ENCODE assay signal across 8 mouse cellular contexts in genomic region chr13:73467034-73467420, GRCm38 (mm10). TPM values are rescaled to one million over a fixed set of nuclear protein-coding genes. Genes with fewer than 3 reads are reported as not detected.
A peak's percentile ranks its signal among the peaks of the same experiment; 100 is the strongest.
DNase-seq lines count a peak whose midpoint lies in the region; ATAC-seq and TF ChIP-seq lines count a peak whose summit lies in the region.

Gene Lpcat1 (plus strand): TSS chr13:73467197.

- H3K9me3 ChIP-seq in lung, embryonic 14.5 days (ENCODE audit: low read depth, low read length), result no peaks in the 10 kb centered on the region

- DNase-seq in MN1 (ENCODE audit: low spot score), result peak; percentile 88
- DNase-seq in cerebellum, adult 8-10 months, result peak; percentile 92
- DNase-seq in forelimb bud, embryonic 11.5 days (ENCODE audit: low read depth, low spot score), result peak; percentile 92
- DNase-seq in heart, postnatal 4 days, result peak; percentile 90
- peak; percentile 75 to 86 for DNase-seq in layer of hippocampus, adult 8-10 months (ENCODE audit: low spot score in 2 of 2)
- DNase-seq in lung, embryonic 14.5 days, result peak; percentile 96
- peak; percentile 82 for DNase-seq in testis, postnatal 14 days (ENCODE audit: low spot score)

- H3K4me2 ChIP-seq in lung, embryonic 14.5 days, result peak within 1 kb of the TSS; percentile 91

- no peaks in the 10 kb centered on the region for H3K27me3 ChIP-seq in lung, embryonic 14.5 days (ENCODE audit: insufficient read depth, low read length)

- H3K9ac ChIP-seq in lung, embryonic 14.5 days, result peak within 1 kb of the TSS; percentile 91

- ATAC-seq in lung, embryonic 14.5 days (ENCODE audit: insufficient read depth), result peak; percentile 97
- ATAC-seq in neutrophil, adult 5-6 weeks (ENCODE audit: extremely low read depth, insufficient number of reproducible peaks, low FRiP score, poor library complexity, severe bottlenecking), result peak; percentile 68

- H3K4me1 ChIP-seq in lung, embryonic 14.5 days (ENCODE audit: insufficient read depth), result peaks cover 14% of the 10 kb centered on the region

- no peak for TF ChIP-seq CTCF in lung, embryonic 14.5 days (IDR thresholded peaks at IDR 0.05; ENCODE audit: low read depth)

- WGBS in lung, embryonic 14.5 days, result under 1% methylated on average over 35 of the region's 35 CpGs

- 0 out of 2 replicates have a peak, but pooled peaks cover 8% of the 10 kb centered on the region for H3K36me3 ChIP-seq in lung, embryonic 14.5 days (ENCODE audit: insufficient read depth)

- H3K4me3 ChIP-seq in lung, embryonic 14.5 days (ENCODE audit: low read depth, low read length), result peak within 1 kb of the TSS; percentile 95

- peak within 1 kb of the TSS; percentile 98 for H3K27ac ChIP-seq in lung, embryonic 14.5 days (ENCODE audit: low read depth)

RNA-seq across cellular contexts. Expression of gene Lpcat1, which starts in this region (rescaled TPM):
- 10 to 100 TPM; 12.7 to 14.2 TPM for total RNA-seq in heart, postnatal 4 days (2021)
- total RNA-seq in layer of hippocampus, adult 8-10 months (2022), result 10 to 100 TPM; 33.1 to 47.9 (median 44.0) TPM
- polyA plus RNA-seq in lung, embryonic 14.5 days (2014; fragmentation: Nextera tagmentation; extraction: Ambion mirVana), result 81.8 and 85.3 TPM in 2 replicates
- total RNA-seq in neutrophil, adult 5-6 weeks (2017), result 55.7 and 62.5 TPM in 2 replicates

Comparison
In these comparisons a context has a peak if more than half of its experiments do, and no peak if none do; other contexts are left out.
1. Peak in every context shown above with its lines: DNase-seq, ATAC-seq, H3K4me3 ChIP-seq and H3K27ac ChIP-seq.